Mouse (Mus musculus) Patski (cell line): ENCODE data around the gene Gm609. TPM values are rescaled to one million over a fixed set of nuclear protein-coding genes. Genes with fewer than 3 reads are reported as not detected.
"Not testable (repeated sequence)": the region's sequence is repeated elsewhere in the genome, so short reads cannot be mapped to it uniquely, and the experiment has no call there.

ENCODE experiments used
- ATAC-seq: fragments of 100-300 bp; one replicate; pipeline ENCODE4 v1.8.0; 2021
- CTCF ChIA-PET: fragments of 350-600 bp; sonication (Branson Sonifier 250); formaldehyde crosslinking; loops from one replicate; lab custom pipeline; 2022; ENCODE audit warnings: inconsistent platforms; lab: Charles Lee
- POLR2A ChIA-PET: fragments of 350-600 bp; sonication (Branson Sonifier 250); formaldehyde crosslinking; loops from one replicate; lab custom pipeline; 2022; ENCODE audit warnings: antibody characterized with exemption, inconsistent platforms; lab: Charles Lee
- DNase-seq: peaks from one replicate; pipeline ENCODE4 v3.0.0-alpha.2; 2011; ENCODE audit warnings: low read depth, low spot score
- H3K27me3 ChIP-seq: fragments of 371-371 bp; one replicate; pipeline ENCODE4 v1.5.1; 2021
- CTCF ChIP-seq: fragments of 100-300 bp; IDR thresholded peaks from one replicate; pipeline ENCODE4 v1.5.1; 2021
- in situ Hi-C: fragments of 300-500 bp; cut with MboI; formaldehyde crosslinking; loops from 3 replicates; pipeline ENCODE4 v1.11.1; 2018; ENCODE audit warnings: low pct_unique_long_range_greater_than_20kb, mixed read lengths
- polyA plus RNA-seq: library from polyadenylated mRNA; unstranded; gene quantifications from one replicate; pipeline ENCODE4 v1.2.3, GENCODE M21; 2021

Gm609 gene
- not detected for polyA plus RNA-seq

DNA sequence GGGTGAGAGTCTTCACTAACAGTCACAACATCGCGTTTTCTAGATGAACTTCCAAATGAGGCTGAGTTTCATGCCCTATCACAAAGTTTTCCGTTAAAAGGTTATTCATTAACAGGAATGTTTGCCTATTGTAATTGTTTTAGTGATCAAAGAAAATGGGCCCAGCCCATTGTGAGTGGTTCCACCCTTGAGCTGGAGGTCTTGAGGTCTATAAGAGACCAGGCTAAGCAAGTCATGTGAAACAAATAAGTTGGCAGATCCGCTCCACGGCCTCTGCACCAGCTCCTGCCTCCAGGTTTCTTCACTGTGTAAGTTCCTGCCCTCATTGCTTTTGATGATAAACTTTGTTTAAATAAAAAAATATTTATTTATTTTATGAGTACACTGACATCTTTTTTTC, at the start of gene Gm609:
Gm609 (minus strand) TSS at position 43 of the 400 bp plus-strand sequence.
- ATAC-seq (no peak), DNase-seq (no peak)
- POLR2A ChIA-PET: no interaction called here
- peaks cover 6% of the 10 kb centered on the region for H3K27me3 ChIP-seq
- CTCF ChIA-PET: no interaction called here
- in situ Hi-C loops: no loop called here
- no peak for TF ChIP-seq CTCF

DNA sequence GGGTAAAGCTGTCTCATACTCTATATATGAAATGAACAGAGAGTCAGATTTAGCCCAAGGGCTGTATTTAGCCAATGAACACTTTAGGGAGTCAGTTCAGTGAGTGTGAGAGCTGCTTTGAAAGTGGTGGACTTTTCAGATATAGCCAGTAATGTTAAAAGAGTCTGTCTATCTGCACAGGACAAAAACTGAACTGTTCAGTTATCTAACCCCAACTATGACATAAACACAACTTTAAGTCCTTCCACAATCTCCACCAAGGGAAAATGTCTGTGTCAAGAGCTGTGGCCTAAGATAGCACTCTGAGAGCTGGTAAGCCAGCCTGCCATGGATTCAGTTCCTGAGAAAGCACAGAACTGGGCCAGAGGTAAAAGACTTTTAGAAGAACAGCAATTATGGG, 49.3 kb upstream of the Gm609 start:
- ATAC-seq: no peak
- DNase-seq: no peak
- in situ Hi-C loops: no loop called here
- TF ChIP-seq CTCF: no peak
- POLR2A ChIA-PET: no interaction called here
- H3K27me3 ChIP-seq: peaks cover 6% of the 10 kb centered on the region
- CTCF ChIA-PET: interaction anchor here (1.2 kb wide), 1 partner anchor 67 kb away, joined by 3 read pairs; no protein-coding TSS in a partner anchor

- POLR2A ChIA-PET, in situ Hi-C loops, DNase-seq, H3K27me3 ChIP-seq, ATAC-seq, CTCF ChIA-PET: not testable (repeated sequence)
Measured at GRCm38 (mm10) chr16:45538342-45538741, 45.6 kb upstream of the Gm609 start.

DNA sequence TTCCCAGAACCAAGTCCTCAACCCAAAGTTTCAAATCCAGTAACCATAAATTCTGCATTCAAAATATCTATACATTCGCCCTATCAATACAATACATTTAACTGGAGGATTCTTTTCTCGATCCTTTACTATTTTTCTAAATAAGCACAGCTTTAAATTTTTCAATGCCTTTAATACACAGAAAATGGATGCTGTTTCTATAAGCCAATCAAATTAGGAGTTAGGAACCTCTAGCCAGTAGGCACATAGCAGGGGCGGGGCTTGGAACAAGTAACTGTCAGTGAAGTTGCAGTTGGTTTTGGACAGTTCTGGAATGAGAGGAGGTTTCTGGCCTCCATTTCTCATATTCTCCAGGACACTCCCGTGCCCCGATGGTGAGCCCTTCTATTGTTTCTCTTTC, 42.2 kb upstream of the Gm609 start, which contains the start of gene Slc9c1:
Slc9c1 (plus strand) TSS at position 301 of the 400 bp plus-strand sequence.
- ATAC-seq: no peak
- in situ Hi-C loops: no loop called here
- TF ChIP-seq CTCF: no peak

GRCm38 (mm10) chr16:45531950-45532349, 39.2 kb upstream of the Gm609 start, which contains the start of gene Gm17783:
Gene Gm17783 (minus strand): TSS chr16:45532050.
- ChIA-PET POLR2A (interaction anchor here (0.6 kb wide), 1 partner anchor 686 kb away, joined by 5 read pairs; no protein-coding TSS in a partner anchor), CTCF (no interaction called here)
- H3K27me3 ChIP-seq: no peaks in the 10 kb centered on the region
- in situ Hi-C loops: no loop called here
- DNase-seq (no peak), ATAC-seq (no peak)
- no peak for TF ChIP-seq CTCF

More for the DNA sequence above, 42.2 kb upstream of the Gm609 start, which contains the start of gene Slc9c1:
- ChIA-PET CTCF (no interaction called here), POLR2A (no interaction called here)
- no peak for DNase-seq
- H3K27me3 ChIP-seq: no peaks in the 10 kb centered on the region

GRCm38 (mm10) chr16:45525551-45525950, 32.8 kb upstream of the Gm609 start:
- CTCF ChIA-PET: no interaction called here
- no peak for ATAC-seq
- in situ Hi-C loops: loop anchor here (5.0 kb wide), 1 partner anchor 83 kb away; no protein-coding TSS in a partner anchor
- DNase-seq: no peak
- TF ChIP-seq CTCF: no peak
- POLR2A ChIA-PET: no interaction called here
- H3K27me3 ChIP-seq: peaks cover 6% of the 10 kb centered on the region

GRCm38 (mm10) chr16:45495326-45495725, 2.6 kb upstream of the Gm609 start:
- ChIA-PET CTCF (no interaction called here), POLR2A (no interaction called here)
- ATAC-seq (no peak), DNase-seq (no peak)
- in situ Hi-C loops: no loop called here
- no peak for TF ChIP-seq CTCF
- H3K27me3 ChIP-seq: peaks cover 3% of the 10 kb centered on the region

GRCm38 (mm10) chr16:45476991-45477390, 15.8 kb downstream of the Gm609 start:
- ChIA-PET CTCF (no interaction called here), POLR2A (no interaction called here)
- no peak for ATAC-seq
- no peak for TF ChIP-seq CTCF
- no peaks in the 10 kb centered on the region for H3K27me3 ChIP-seq
- in situ Hi-C loops: no loop called here
- no peak for DNase-seq

DNA sequence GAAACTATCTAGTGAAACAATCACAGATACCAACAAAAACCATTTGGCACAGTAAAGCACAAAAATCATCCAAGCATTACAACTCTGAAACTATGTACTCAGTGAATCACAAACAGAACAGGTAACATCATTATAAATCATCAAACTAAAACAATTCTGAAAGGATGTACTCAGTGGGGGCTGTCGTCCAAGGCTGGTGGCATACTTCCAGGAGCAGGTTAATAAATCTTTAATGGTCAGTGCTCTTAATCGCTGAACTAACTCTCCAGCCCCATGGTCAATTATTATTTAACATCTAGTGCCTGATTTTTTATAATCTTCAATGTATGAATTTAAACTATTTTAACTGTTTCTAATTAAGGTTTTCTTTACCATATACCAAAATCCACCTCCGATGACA, 20.9 kb downstream of the Gm609 start:
- DNase-seq, POLR2A ChIA-PET, ATAC-seq: not testable (repeated sequence)

DNA sequence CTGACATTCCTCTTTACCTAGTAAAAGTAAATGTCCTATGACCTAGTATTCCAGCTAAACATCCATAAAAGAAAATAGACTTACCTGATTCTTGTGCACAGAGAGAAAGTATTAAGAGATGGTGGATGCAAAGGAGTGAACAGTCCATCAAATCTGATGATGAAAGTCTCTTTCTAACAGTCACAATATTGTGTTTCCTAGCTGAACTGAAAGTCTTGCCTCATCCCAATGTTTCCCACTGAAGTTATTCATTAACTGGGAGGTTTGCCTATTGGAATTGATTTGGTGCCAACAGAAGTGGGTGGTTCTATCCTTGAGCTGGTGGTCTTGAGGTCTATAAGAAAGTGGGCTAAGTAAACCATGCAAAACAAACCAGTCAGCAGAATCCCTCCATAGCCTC, 38.0 kb downstream of the Gm609 start:
- TF ChIP-seq CTCF: no peak
- ATAC-seq (no peak), DNase-seq (no peak)
- peaks cover 12% of the 10 kb centered on the region for H3K27me3 ChIP-seq
- POLR2A ChIA-PET: no interaction called here
- in situ Hi-C loops: no loop called here
- CTCF ChIA-PET: no interaction called here

More for the DNA sequence above, 20.9 kb downstream of the Gm609 start:
- in situ Hi-C loops, H3K27me3 ChIP-seq, CTCF ChIA-PET: not testable (repeated sequence)

GRCm38 (mm10) chr16:45437230-45437739, 55.5 kb downstream of the Gm609 start:
- CTCF ChIA-PET: no interaction called here

More at GRCm38 (mm10) chr16:45437230-45437739, 55.5 kb downstream of the Gm609 start:
- DNase-seq: no peak
- no peak for ATAC-seq
- POLR2A ChIA-PET: no interaction called here
- no peak for TF ChIP-seq CTCF
- in situ Hi-C loops: no loop called here
- H3K27me3 ChIP-seq: no peaks in the 10 kb centered on the region
